Mouse (Mus musculus) lung, postnatal 25 days (tissue): ENCODE results near the gene Atp8a2.
A peak's percentile ranks its signal among the peaks of the same experiment; 100 is the strongest.

Source experiments
- DNase-seq: peaks from one replicate; pipeline ENCODE4 v3.0.0; 2022; ENCODE audit warnings: low spot score

Gene Atp8a2

DNA sequence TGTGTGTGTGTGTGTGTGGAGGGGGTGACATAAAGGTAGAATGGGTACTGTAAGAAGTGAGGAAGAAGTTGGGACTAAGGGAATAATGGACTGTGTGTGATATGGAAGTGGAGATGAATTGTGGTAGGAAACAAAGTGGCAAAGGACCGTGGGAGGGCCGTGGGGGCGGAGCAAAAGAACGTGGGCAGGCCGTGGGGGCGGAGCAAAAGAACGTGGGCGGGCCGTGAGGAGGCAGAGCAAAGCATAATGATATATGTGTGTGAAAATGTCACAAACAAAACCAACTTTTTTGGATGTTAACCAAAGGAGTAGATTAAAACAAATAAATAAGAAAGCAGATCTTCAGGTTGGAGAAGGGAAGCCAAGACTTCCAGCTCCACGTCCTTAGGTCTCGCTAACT is 44.6 kb downstream of the Atp8a2 start:
- DNase-seq: no peak

DNA sequence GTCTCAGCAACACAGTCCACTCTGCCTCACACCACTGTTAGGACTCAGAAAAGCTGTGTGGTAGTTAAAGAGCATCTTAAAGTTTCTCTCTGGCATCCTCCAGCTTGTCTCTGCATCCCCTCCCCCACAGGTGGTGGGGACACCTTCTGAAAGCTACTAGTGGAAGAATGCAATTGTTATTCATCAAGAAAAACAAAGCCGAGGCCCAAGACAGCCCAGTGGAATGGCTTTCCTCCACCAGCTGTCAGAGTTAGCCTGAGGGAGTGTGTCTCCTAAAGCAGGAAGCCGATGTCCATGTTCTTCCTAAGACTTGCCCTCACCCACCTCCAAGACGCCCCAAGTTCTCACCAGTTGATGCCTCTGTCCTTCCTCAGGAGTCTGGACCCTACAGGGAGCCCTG is 48.1 kb downstream of the Atp8a2 start:
- DNase-seq: no peak

DNA sequence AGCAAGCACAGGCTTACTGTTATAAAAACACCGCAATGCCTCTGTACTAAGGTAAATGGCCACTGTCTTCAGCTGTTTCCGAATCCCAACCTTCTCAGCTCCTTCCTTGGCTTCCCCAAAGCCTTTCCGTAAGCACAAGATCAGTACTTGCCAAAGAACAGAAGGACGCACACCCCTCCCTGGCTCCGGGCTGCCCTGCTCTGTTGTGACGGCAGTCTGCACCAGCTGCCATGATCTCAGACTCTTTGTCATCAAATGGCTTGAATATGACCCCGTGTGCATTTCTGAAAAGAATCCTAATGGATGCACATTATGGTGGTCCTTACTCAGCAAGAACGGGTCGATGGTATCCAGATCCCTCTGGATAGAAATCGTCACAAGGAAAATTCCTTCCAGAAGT is 53.7 kb downstream of the Atp8a2 start:
- no peak for DNase-seq

DNA sequence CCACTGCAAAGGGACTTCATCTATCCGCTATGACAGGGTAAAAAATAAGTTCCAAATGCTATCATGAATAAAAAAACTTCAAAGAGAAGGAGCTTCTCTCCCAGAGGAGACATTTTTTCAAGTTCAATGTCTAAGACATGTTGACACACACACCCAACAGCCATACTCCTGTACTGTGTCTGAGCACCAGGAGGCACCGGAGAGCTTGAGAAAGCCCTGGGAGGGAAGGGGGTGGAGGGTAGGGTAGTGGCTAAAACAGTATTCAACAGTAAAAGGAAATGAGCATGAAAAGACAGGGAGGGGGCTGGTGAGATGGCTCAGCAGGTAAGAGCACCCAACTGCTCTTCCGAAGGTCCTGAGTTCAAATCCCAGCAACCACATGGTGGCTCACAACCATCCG is 58.6 kb downstream of the Atp8a2 start:
- DNase-seq: no peak

DNA sequence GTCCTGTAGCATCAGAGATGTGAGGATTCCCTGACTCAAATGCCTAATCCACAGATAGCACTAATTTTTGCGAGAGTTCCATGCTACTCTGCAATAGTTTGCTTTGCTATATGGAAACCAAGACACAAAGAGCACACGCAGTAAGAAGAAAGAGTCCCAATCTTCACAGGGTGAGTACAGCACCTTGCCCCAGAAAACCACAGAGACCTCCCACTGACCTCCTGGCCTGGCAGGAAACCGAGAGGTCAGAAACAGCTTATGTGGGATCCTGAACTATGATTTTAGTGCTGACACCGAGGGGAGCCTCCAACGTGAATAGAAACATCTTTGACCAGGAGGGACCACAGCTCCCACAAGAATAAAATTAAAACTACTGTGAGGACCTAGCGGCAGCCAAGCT is 59.2 kb downstream of the Atp8a2 start:
- DNase-seq: no peak

DNA sequence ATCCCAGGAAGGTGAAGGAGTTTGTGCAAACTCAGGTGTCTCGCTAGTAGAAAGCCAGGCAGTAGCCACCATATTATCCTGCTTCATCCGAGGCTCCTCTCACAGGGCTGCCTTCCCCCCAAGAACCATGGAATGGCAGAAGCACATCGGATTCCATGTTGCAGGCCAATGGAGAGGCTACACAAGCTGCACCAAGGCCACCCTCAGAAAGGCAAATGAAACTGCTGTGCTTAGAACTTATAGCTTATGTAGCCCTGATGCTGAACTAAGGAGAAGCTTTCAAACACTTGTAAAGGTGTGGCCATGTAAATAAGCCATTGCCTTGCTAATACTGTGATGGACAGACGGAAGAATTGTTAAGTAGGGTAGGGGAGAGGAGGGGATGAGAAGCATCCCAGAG is 61.2 kb downstream of the Atp8a2 start:
- no peak for DNase-seq

DNA sequence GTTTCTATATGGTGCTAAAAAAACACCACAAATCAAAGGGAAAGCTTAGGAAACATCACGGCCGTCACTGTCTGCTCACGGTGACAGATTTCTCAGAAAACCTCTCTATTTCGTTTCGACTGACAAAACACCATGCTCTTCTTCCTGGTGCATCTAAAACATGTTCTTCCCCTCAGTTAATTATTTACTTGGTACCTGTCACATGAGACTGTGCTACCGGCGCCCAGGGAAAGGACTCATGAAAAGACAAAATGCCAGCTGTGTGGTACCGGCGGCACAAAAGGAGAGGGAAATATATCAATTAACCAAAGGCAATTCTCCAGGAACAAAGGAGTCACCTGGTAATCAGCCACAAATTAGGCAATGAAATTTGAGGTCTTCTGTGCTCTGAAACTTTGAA is 62.3 kb downstream of the Atp8a2 start:
- DNase-seq: no peak

DNA sequence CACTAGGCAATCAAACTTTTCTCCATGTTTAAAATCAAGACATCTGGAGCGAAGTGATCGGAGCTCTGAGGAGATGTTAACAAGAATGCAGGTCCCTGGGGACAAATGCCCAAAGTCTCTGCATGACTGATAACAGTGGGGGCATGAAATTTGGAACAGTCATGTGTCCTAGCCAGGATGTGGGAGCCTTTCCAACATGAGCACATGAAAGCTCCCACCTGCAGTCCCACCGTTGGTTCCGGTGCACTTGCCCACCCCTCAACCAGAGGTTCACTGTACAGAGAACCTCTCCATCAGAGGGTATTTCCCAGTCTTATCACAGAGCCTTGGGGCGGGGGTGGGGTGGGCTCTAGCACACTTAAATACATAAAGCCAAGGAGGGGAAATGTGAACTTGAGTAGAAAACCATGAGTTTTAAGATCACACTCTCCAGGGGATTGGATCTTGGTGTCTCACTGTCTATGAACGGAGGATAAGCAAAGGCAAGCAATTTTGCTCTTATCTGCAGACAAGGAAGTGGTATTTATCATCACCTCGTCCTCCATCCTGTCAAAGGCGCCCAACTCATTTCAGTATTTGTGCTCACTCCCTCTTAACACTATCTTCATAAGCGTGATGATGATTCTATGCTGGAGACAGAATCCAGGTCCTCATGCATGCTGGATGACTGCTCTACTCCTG is 65.6 kb downstream of the Atp8a2 start:
- peak; percentile 2 for DNase-seq

DNA sequence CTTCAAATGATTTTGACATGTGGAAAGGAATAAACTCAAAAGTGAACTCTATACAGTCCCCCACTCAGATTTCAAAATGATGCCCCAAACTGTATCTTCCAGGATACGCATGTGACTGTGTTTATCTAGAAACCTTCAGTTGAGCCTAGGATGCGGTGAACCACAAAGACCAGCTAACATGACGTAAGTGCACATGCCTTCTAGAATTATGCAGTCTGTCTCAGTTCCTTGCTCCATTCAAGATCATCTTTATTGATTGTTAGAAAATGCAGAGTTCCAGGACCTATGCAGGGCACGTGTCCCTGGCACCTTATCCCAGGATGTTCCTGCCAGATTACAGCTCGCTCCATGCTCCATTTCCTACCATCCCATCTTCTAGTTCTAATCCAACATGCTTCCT is 67.4 kb downstream of the Atp8a2 start:
- DNase-seq: peak; percentile 11

DNA sequence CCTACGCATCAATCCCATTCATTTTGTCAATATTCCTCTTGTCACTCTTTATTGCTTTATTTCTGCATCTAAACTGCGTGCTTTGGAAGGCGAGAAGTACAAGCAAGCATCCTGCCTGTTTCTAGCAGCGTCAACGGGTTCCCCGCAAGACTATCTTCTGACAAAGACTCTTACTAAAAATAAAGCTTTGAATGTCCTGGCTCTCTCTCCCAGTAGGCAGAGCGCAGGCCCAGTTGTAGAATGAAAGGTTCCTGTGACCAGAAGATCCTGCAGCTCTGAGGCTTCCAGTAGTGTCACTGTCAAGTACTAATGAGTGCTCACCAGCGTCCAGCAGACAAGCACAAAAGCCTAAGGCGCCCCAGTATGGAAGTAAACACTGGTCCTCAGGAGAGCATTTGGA is 71.8 kb downstream of the Atp8a2 start:
- no peak for DNase-seq

DNA sequence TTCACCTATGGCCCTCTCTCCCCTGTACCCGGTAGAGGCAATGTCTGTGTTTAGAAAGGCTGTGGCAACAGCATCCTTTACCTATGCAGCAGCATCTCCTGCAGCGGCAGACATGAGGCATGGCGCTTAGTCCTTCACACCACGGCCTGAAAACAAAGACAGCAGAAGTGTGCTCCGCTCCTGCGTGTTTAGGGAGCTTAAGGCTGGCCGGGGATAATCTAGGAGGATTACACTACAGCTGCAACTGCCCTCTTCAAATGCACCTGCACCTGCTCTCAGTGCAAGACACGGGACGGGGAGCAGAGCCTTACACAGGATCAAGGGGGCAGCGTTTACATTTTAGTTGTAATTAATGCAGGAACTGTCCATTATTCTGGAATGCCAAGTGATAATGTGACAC is 75.4 kb downstream of the Atp8a2 start:
- DNase-seq: no peak

DNA sequence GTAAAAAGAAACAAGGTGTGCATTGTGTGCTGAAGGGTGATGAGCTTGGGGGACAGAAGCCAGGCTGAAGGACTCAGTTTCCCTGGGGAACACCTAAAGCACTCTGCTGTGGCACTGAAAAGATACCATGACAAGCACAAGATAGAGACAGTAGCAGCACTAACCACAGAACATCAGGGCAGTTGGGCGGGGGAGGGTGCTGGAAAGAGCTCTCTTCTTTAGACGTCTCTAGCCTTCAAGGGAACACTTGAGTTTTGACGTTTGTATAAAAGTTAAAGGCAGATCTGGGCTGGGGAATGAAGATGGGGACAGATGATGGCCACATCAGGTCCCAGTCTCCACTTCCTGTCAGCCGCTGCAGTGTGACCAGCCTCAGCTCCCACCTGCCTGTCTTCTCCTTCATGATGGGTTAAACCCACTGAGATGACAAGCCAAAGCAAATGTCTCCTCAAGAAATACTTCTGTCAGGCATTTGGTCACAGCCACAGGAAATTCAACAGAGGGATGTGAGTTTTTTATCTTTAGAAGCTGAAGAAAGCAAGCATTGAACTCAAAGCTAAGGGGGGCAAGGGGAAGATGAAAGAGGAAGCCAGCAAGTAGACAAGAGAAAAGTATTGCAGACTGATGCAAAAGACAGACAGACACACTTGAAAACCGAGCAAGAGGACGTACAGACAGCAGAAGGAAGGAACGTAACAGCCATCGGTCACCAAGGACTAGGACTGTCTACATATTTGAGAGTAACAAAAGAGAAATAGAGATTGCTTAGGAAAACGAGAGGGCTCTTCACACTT is 79.0 kb downstream of the Atp8a2 start:
- no peak for DNase-seq

DNA sequence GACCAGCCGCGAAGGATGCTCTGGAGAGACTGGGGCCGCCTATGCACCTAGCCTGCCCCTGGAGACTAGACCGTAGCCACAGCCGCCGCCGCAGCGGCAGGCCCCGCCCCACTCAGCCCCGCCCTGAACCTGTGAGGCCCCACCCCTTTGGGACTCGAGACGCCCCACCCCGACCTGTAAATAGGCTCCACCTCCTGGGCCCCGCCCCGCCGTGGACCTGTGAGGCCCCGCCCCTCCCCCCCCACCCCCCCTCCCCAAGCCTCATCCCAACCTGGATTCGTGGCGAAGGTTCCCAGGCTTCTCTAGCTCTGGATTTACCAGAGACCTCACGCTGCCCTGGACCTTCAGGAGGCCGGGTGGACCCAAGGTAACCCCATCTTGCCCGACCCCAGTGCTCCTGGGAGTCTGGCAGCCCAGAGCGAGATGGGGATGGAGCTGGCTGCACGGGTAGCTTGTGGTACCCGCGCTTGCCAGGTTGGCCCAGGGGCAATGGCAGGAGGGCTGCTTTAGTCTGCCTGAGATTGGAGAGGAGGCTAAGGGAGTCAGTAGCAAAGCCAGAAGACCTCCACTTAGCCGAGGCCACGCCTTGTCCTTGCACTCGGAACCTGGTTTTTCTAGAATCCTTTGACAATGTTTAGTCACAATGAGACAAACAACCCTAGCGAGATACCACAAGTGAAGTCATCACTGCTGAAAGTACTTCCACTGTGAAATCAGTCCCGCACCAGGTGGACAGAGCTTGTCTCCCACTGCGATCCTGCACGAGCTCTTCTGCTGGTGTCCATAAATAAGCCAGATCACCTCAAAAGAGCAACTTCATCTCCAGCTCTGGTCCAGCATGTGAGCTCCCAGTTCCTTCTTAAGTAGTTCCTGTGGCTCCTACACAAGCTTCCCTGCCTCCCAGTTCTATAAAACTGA is 109.9 kb downstream of the Atp8a2 start:
- DNase-seq: peak; percentile 7

DNA sequence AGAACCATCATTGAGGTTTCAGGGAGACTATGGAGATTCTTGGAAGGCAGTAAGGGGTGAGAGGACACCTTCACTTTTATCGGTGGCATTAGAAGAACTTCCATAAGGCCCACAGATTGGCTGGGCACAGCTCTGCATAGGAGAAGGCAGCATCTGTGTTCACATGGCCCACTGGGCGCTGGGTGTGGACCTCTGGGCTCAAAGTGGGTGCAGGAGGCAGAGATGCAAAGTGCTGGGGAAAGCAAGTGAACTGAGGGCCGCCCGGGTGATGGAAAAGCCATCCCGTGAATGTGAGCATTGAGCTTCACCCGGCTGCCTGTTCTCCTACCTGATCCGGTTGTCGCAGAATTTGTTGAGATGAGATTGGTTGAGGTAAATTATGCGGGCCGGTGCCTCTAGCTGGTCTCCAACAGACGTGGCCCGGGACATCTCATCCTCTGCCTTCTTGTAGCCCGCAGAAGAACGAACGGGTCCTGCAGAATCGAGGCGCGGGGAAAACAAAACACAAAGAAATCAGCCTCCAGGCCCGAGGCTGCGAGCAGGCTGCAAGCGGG is 110.6 kb downstream of the Atp8a2 start:
- no peak for DNase-seq

DNA sequence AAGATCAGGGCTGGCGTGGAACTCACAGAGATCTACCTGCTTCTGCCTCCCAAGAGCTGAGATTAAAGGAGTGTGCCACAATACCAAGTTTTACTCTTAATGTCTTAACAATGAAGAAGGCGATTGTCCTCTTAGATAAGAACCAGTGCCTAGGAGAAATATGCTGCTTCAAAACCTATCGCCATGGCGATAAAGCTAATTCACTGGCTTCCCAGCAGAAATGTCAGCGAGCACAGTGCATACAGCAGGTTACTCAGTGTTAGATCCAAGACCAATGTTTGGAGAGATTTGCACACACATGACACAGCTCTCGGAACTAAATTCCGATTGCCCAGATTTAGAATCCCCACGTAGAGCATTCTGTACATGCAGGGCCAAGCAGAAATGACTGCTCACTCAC is 114.2 kb downstream of the Atp8a2 start:
- no peak for DNase-seq

DNA sequence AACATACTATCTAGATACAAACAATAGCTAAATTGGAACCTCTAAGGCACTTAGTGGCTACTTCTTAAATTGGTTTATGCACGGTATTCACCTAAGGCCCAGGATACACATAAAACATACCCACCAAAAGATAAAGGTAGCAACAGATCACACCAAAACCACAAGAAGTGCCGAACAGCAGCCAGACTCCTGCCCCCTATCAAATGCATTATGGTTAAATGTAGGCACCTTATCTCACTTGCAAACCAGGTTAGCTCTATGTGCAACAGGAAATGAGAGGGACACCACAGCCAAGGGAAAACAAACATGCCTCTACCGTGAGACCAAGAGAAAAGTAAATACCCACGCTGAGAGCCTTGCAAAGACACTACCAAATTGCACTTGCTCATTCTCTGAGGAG is 124.5 kb downstream of the Atp8a2 start:
- DNase-seq: peak; percentile 7

DNA sequence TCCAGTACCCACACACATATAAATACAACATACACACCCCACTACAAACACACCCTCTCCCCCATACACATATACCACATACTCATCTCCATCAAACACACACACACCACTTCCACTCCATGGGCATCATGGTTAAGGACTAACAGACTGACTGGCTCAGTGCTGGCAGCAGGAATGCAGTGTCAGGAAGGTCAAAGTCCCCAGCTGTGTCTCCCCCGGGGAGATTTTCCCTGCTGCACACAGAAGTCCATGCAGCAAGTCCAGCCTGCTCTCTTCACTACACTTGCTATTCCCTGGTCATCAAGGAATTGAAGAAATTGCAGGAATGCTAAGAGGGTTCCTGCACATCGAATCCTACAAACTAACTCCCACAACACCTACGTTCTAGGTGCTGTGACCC is 131.8 kb downstream of the Atp8a2 start:
- DNase-seq: no peak

DNA sequence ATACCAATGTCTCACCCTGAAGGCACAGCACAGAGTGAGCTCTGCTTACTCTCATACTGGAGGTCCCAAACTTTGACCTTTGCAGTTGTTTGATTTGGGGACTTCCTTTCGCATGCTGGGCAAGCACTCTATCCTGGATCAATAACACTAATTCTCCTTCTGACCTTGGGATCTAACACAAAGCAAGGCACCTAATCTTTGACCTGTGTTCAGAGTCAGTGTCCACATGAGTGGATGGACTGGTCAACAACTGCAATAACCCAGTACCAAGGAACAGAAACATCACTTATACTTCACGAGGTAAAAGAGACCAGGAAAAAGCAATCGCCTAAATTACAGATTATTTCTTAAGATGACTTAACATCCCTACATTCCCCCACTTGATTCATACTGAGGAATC is 136.0 kb downstream of the Atp8a2 start:
- no peak for DNase-seq

DNA sequence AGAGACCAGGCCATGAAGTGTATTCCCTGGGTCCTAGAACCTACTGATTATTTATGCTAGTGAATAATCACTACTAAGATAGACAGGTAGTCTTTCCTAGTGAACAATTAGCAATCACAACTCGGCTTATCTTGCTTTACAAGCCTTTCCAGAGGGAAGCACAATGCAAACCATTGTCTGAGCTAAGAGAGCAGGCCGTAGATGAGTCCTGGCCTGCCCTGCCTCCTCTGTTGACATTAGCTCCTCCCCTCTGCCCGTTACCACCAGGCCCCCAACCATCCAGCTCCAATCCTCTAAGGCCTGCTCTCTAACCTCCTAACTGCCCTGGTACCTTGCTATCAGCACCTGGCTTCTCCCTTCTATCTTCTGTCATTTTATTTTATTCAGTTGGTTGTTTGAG is 138.1 kb downstream of the Atp8a2 start:
- DNase-seq: no peak

DNA sequence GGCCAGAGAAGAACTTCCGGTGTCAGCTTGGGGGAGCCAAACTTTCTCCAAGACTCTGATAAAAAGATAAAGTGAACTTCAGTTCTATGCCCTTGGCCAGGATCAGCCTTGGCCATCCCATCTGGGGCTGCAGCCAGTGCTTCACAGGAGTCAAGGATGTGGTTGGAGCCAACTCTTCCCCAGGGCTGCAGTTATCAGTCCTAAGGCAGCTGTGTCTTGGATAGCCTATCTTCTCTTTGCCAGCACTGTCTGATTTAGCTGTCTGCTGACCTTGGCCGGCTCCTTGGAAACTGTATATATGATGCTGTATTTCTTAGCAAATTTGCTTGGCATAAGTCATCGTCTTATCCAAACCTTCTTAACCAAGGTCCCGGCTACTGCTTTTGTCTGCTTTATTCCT is 141.7 kb downstream of the Atp8a2 start:
- no peak for DNase-seq

DNA sequence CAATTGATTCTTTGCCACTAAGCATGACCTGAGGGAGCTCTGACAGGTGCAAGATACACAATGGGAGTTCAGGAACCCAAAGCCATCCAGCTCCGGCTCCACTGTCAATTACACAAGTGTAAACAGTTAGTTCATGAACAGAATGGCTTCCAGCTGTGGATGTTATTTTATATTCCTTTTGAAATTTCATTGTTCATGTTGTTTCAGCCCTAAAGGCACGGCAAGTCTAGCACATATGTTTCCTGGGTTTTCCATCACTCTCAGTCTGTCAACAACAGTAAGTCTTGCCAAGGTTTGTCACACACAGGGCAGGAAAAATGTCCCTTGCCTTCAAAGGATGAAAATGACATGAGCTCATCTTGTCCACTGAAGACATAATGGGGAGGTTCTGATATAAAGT is 166.3 kb downstream of the Atp8a2 start:
- no peak for DNase-seq

DNA sequence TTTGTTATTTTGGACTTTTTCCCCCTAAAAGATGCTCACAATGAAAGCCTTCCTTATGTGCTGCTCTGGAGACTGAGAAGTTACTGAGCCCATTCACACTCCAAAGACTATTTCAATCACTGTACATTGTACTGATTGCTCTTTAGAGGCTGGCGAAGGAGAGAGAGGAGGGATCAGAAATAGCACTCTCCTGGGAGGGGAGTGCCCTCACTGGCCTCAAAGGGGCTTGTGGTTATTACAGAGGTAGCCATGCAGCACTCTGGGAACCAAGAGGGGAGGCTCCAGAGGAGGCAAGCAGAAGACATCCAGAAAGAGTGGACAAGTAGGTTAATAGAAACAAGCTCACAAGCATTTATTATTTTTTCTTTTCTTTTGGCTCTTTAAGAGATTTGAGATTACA is 169.8 kb downstream of the Atp8a2 start:
- DNase-seq: no peak

DNA sequence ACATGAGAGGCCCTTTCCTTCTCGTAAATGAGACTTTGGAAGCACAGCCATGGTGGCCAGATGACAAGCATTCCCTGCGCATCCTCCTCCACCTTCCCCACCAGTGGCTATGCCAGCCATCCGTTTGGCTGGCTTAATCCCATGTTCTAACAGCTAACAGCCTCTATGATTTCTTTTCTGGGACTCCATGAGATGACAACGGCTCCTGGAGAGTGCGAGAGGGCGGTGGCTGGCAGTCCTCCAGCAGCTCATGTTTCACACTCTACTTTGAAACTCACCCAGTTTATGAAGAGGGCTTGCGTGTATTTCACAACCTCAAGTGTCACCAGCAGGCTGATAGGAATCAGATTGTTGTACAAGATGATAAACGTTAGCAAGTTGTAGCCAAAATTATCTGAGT is 170.3 kb downstream of the Atp8a2 start:
- DNase-seq: peak; percentile 64
